Mouse (Mus musculus) bone marrow macrophage, adult 2 months (primary cell): ENCODE measurements around the gene Prrg3.

Experiments
- CTCF ChIP-seq: IDR thresholded peaks from 2 replicates; pipeline ENCODE4 v1.5.1; 2012; ENCODE audit warnings: low read depth, mild to moderate bottlenecking, low read length, moderate library complexity
- POLR2A ChIP-seq: IDR thresholded peaks from 2 replicates; pipeline ENCODE4 v1.6.1; 2012; ENCODE audit warnings: mild to moderate bottlenecking, low read depth, low read length, borderline replicate concordance

GRCm38 (mm10) chrX:72009930-72010329 lies 47.5 kb downstream of the Prrg3 start:
- TF ChIP-seq CTCF = no peak
- no peak for TF ChIP-seq POLR2A
